In the genomic region with DNA sequence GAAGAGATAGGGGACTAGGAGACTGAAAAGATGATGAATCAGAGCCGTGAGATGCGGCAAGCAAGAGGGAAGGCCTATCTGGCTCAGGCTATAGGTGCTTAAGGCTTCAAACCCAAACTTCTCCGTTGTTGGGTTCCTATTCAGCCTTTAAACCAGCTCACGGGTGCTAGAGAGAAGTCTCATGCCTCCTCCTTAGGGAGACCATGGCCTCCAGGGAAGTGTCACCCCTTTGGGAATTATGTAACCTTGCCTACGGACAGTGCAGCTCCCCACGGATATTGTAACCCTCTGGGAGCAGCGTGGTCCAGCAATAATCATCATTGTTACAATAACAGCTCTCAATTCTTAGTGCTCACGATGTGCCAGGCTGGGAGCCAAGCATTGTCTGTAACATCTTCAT, we compare ENCODE assay signal across 8 mouse cellular contexts. TPM values are rescaled to one million over a fixed set of nuclear protein-coding genes. Genes with fewer than 3 reads are reported as not detected.
DNase-seq lines count a peak whose midpoint lies in the region; ATAC-seq and TF ChIP-seq lines count a peak whose summit lies in the region.

No protein-coding gene starts in this region.

- H3K9me3 ChIP-seq in ES-Bruce4 (replicated peaks; ENCODE audit: control insufficient read depth, insufficient read depth, low read length, poor library complexity, severe bottlenecking), result no peaks in the 10 kb centered on the region
- no peaks in the 10 kb centered on the region for H3K9me3 ChIP-seq in heart, embryonic 14.5 days (ENCODE audit: control insufficient read depth, low read length)
- H3K9me3 ChIP-seq in liver, embryonic 12.5 days (replicated peaks), result no peaks in the 10 kb centered on the region

- peak overlapping the region; percentile 99 for H3K9ac ChIP-seq in ES-Bruce4 (ENCODE audit: low read depth, poor library complexity, severe bottlenecking)
- peak overlapping the region; percentile 99 for H3K9ac ChIP-seq in heart, embryonic 14.5 days (ENCODE audit: low read length)
- H3K9ac ChIP-seq in liver, embryonic 12.5 days, result peak overlapping the region; percentile 91; the same call in 1 of the 2 replicates

- H3K4me1 ChIP-seq in ES-Bruce4 (ENCODE audit: control insufficient read depth, insufficient read depth, low read length), result peaks cover under 1% of the 10 kb centered on the region
- peaks cover 11 to 22% of the 10 kb centered on the region in 2 experiments for H3K4me1 ChIP-seq in heart, embryonic 14.5 days (ENCODE audit: control insufficient read depth in 2 of 2, insufficient read depth in 2 of 2, low read length in 2 of 2)
- H3K4me1 ChIP-seq in liver, embryonic 12.5 days, result peaks cover 46% of the 10 kb centered on the region

- peak; percentile 55 for DNase-seq in cerebellum, adult 8-10 months
- DNase-seq in cerebellum, adult 11 months, result no peak
- DNase-seq in ovary, postnatal 36 days (ENCODE audit: low spot score), result no peak
- no peak for DNase-seq in natural killer cell, adult 2 months (ENCODE audit: low spot score in 2 of 2)

- H3K4me3 ChIP-seq in ES-Bruce4 (ENCODE audit: low read depth, low read length), result peak overlapping the region; percentile 51
- H3K4me3 ChIP-seq in heart, embryonic 14.5 days (ENCODE audit: control insufficient read depth in 1 of 2, insufficient read depth in 1 of 2, low read depth in 1 of 2, low read length in 2 of 2), result peak overlapping the region; percentile 43 to 100
- H3K4me3 ChIP-seq in liver, embryonic 12.5 days, result no peak overlapping the region; the same call in 1 of the 2 replicates

- WGBS in heart, embryonic 14.5 days, result 27% methylated on average over 8 of the region's 8 CpGs
- 38% methylated on average over 8 of the region's 8 CpGs for WGBS in liver, embryonic 12.5 days (ENCODE audit: insufficient replicate concordance)

- TF ChIP-seq POLR2A in ES-Bruce4 (IDR thresholded peaks at IDR 0.05; ENCODE audit: insufficient read depth, low read length), result no peak

- no peak for TF ChIP-seq CTCF in ES-Bruce4 (IDR thresholded peaks at IDR 0.05; ENCODE audit: low read depth, low read length)

- H3K36me3 ChIP-seq in ES-Bruce4 (ENCODE audit: control insufficient read depth, insufficient read depth, low read length, poor library complexity, severe bottlenecking), result no peaks in the 10 kb centered on the region
- H3K36me3 ChIP-seq in heart, embryonic 14.5 days (ENCODE audit: control insufficient read depth, insufficient read depth, low read length), result peaks cover 3% of the 10 kb centered on the region; the same call in 1 of the 2 replicates
- H3K36me3 ChIP-seq in liver, embryonic 12.5 days, result no peaks in the 10 kb centered on the region

- no peak for TF ChIP-seq EP300 in ES-Bruce4 (IDR thresholded peaks at IDR 0.05; ENCODE audit: insufficient read depth, low read depth, low read length)

- H3K4me2 ChIP-seq in heart, embryonic 14.5 days (ENCODE audit: low read length), result peak overlapping the region; percentile 97
- H3K4me2 ChIP-seq in liver, embryonic 12.5 days, result peak overlapping the region; percentile 100

- H3K27ac ChIP-seq in ES-Bruce4 (ENCODE audit: insufficient read depth, low read length), result peak overlapping the region; percentile 76
- peak overlapping the region; percentile 82 to 98 for H3K27ac ChIP-seq in heart, embryonic 14.5 days (replicated peaks in 1 of 2; ENCODE audit: control insufficient read depth in 1 of 2, insufficient read depth in 1 of 2, low read depth in 2 of 2, low read length in 2 of 2)
- 0 out of 2 replicates have a peak overlapping the region, but pooled peaks have one; percentile 65 for H3K27ac ChIP-seq in liver, embryonic 12.5 days

- no peak for ATAC-seq in heart, embryonic 14.5 days (ENCODE audit: insufficient number of reproducible peaks, insufficient read depth, low FRiP score, low read depth)
- ATAC-seq in liver, embryonic 12.5 days, result no peak
- ATAC-seq in megakaryocyte, adult 5-6 weeks (ENCODE audit: poor library complexity, severe bottlenecking), result no peak

- no peaks in the 10 kb centered on the region for H3K27me3 ChIP-seq in ES-Bruce4 (ENCODE audit: control insufficient read depth, insufficient read depth, low read length, poor library complexity, severe bottlenecking)
- no peaks in the 10 kb centered on the region for H3K27me3 ChIP-seq in heart, embryonic 14.5 days (ENCODE audit: control insufficient read depth, insufficient read depth, low read length)
- H3K27me3 ChIP-seq in liver, embryonic 12.5 days (replicated peaks), result 0 out of 2 replicates have a peak, but pooled peaks cover 8% of the 10 kb centered on the region

RNA-seq across cellular contexts. Expression of a gene that starts 1.3 kb away (rescaled TPM):
- 61.8 and 63.8 TPM in 2 replicates for polyA plus RNA-seq in ES-Bruce4 (2011; ENCODE audit: insufficient read depth, insufficient read length, low read depth, missing spikeins)
- polyA plus RNA-seq in heart, embryonic 14.5 days (2014; fragmentation: Nextera tagmentation; extraction: Ambion mirVana), result 14.4 and 17.4 TPM in 2 replicates
- polyA plus RNA-seq in liver, embryonic 12.5 days (2016; fragmentation: Nextera tagmentation; extraction: Ambion mirVana), result 6.5 and 7.5 TPM in 2 replicates
- 4.9 and 6.5 TPM in 2 replicates for total RNA-seq in megakaryocyte, adult 5-6 weeks (2015)
- total RNA-seq in megakaryocyte, adult 5-6 weeks (2017), result 2.6 and 5.3 TPM in 2 replicates

RNA-seq across cellular contexts. Expression of a gene that starts 14.2 kb away (rescaled TPM):
- polyA plus RNA-seq in ES-Bruce4 (2011; ENCODE audit: insufficient read depth, insufficient read length, low read depth, missing spikeins), result 77.3 and 84.3 TPM in 2 replicates
- 10.0 and 12.2 TPM in 2 replicates for polyA plus RNA-seq in heart, embryonic 14.5 days (2014; fragmentation: Nextera tagmentation; extraction: Ambion mirVana)
- polyA plus RNA-seq in liver, embryonic 12.5 days (2016; fragmentation: Nextera tagmentation; extraction: Ambion mirVana), result 13.0 and 14.4 TPM in 2 replicates
- 90.1 and 90.2 TPM in 2 replicates for total RNA-seq in megakaryocyte, adult 5-6 weeks (2015)
- total RNA-seq in megakaryocyte, adult 5-6 weeks (2017), result 58.7 and 60.8 TPM in 2 replicates

RNA-seq across cellular contexts. Expression of a gene that starts 15.7 kb away (rescaled TPM):
- polyA plus RNA-seq in ES-Bruce4 (2011; ENCODE audit: insufficient read depth, insufficient read length, low read depth, missing spikeins), result 128 and 141 TPM in 2 replicates
- polyA plus RNA-seq in heart, embryonic 14.5 days (2014; fragmentation: Nextera tagmentation; extraction: Ambion mirVana), result 25.4 and 28.4 TPM in 2 replicates
- polyA plus RNA-seq in liver, embryonic 12.5 days (2016; fragmentation: Nextera tagmentation; extraction: Ambion mirVana), result 17.0 TPM in 2 replicates
- 166 and 174 TPM in 2 replicates for total RNA-seq in megakaryocyte, adult 5-6 weeks (2015)
- 55.5 and 84.2 TPM in 2 replicates for total RNA-seq in megakaryocyte, adult 5-6 weeks (2017)

RNA-seq across cellular contexts. Expression of a gene that starts 30.6 kb away (rescaled TPM):
- 6.5 and 7.2 TPM in 2 replicates for polyA plus RNA-seq in ES-Bruce4 (2011; ENCODE audit: insufficient read depth, insufficient read length, low read depth, missing spikeins)
- polyA plus RNA-seq in heart, embryonic 14.5 days (2014; fragmentation: Nextera tagmentation; extraction: Ambion mirVana), result 2.3 and 2.4 TPM in 2 replicates
- polyA plus RNA-seq in liver, embryonic 12.5 days (2016; fragmentation: Nextera tagmentation; extraction: Ambion mirVana), result 2.3 and 2.8 TPM in 2 replicates
- 7.2 and 7.6 TPM in 2 replicates for total RNA-seq in megakaryocyte, adult 5-6 weeks (2015)
- 5.2 and 8.3 TPM in 2 replicates for total RNA-seq in megakaryocyte, adult 5-6 weeks (2017)

RNA-seq across cellular contexts. Expression of a gene that starts 31.4 kb away (rescaled TPM):
- 9.6 and 10.2 TPM in 2 replicates for polyA plus RNA-seq in ES-Bruce4 (2011; ENCODE audit: insufficient read depth, insufficient read length, low read depth, missing spikeins)
- 4.8 and 5.7 TPM in 2 replicates for polyA plus RNA-seq in heart, embryonic 14.5 days (2014; fragmentation: Nextera tagmentation; extraction: Ambion mirVana)
- polyA plus RNA-seq in liver, embryonic 12.5 days (2016; fragmentation: Nextera tagmentation; extraction: Ambion mirVana), result 31.4 and 33.4 TPM in 2 replicates
- total RNA-seq in megakaryocyte, adult 5-6 weeks (2015), result 14.5 and 19.7 TPM in 2 replicates
- total RNA-seq in megakaryocyte, adult 5-6 weeks (2017), result 17.8 and 18.8 TPM in 2 replicates
